Mouse (Mus musculus) embryonic facial prominence, embryonic 10.5 days (tissue): ENCODE data around the gene Bmpr1b. TPM values are rescaled to one million over a fixed set of nuclear protein-coding genes. Genes with fewer than 3 reads are reported as not detected.

Experiments
- DNase-seq: peaks from one replicate; pipeline ENCODE4 v3.0.0-alpha.2; 2017; ENCODE audit warnings: low spot score
- H3K27ac ChIP-seq: fragments of 300-500 bp; sonication (generic); replicated peaks from 2 replicates; pipeline ENCODE4 v1.5.1; 2016; ENCODE audit warnings: mild to moderate bottlenecking
- H3K27me3 ChIP-seq: fragments of 300-500 bp; sonication (generic); replicated peaks from 2 replicates; pipeline ENCODE4 v1.6.1; 2016; ENCODE audit warnings: low read depth, mild to moderate bottlenecking; ENCODE audit not compliant: poor library complexity, severe bottlenecking
- H3K36me3 ChIP-seq: fragments of 300-500 bp; sonication (generic); replicated peaks from 2 replicates; pipeline ENCODE4 v1.6.1; 2016; ENCODE audit warnings: mild to moderate bottlenecking, moderate library complexity
- H3K4me1 ChIP-seq: fragments of 300-500 bp; sonication (generic); 2 replicates; pipeline ENCODE4 v1.6.1; 2016
- H3K4me3 ChIP-seq: fragments of 300-500 bp; sonication (generic); 2 replicates; pipeline ENCODE4 v1.5.1; 2016; ENCODE audit warnings: mild to moderate bottlenecking, moderate library complexity
- H3K9me3 ChIP-seq: fragments of 300-500 bp; sonication (generic); 2 replicates; pipeline ENCODE4 v1.6.1; 2016; ENCODE audit warnings: mild to moderate bottlenecking
- WGBS: fragments of 180-500 bp; shearing (Covaris S2); methylation state at CpG from one replicate; pipeline ENCODE4 v1.1.7; 2016; 5-methylcytosine and 5-hydroxymethylcytosine counted together
- polyA plus RNA-seq: library from polyadenylated mRNA; unstranded; fragments of >200 nt; fragmentation: Nextera tagmentation; extraction: Ambion mirVana; gene quantifications from 2 replicates; pipeline ENCODE4 v1.2.1, GENCODE M21; 2016

Bmpr1b gene
- polyA plus RNA-seq, 1 experiment from 2014 or later = 14.1 TPM

DNA sequence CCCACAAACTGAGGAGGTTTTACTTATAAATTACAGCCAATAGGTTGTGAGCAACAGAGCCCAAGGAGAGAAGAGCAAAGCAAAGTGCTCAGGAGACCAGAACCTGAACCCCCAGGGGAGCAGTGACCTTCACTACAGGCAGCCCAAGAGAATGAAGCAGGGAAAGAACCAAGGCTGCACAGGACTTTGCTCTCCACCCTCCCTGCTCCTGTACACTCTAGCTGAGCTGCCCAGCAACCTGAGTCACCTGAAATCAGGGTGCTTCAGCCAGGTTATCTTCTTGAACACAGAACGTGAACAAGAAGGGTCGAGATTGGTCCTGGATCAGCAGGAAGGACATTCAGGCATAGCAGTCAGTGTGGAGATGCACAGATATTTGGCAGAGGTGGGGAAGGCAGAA lies 5.3 kb downstream of the Bmpr1b start:
- no peak for DNase-seq
- Histone ChIP-seq H3K27me3 (0 out of 2 replicates have a peak, but pooled peaks cover 5% of the 10 kb centered on the region), H3K4me3 (no peak overlapping the region), H3K9me3 (no peaks in the 10 kb centered on the region), H3K4me1 (peaks cover 62% of the 10 kb centered on the region), H3K36me3 (0 out of 2 replicates have a peak, but pooled peaks cover 4% of the 10 kb centered on the region), H3K27ac (0 out of 2 replicates have a peak overlapping the region, but pooled peaks have one; percentile 20)
- WGBS = 81% methylated on average over 2 of the region's 2 CpGs

DNA sequence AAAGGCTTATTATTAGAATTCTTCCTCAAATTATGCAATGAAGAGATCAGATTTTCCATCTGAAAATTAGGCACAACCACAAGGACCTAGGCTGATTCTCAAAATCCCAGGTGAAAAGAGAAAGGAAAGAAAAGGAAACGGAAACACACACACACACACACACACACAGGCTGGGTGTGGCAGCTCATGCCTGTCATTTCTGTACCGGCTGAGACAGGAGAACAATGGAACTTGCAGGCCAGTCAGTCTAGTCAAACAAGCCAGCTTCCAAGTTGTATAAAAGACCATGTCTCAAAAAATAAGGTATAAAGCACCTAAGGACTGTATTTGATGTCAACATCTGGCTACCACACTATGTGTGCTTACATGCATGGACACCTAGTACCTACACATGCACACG lies 7.8 kb downstream of the Bmpr1b start:
- no peaks in the 10 kb centered on the region for H3K9me3 ChIP-seq
- no peak for DNase-seq
- H3K27ac ChIP-seq = no peak overlapping the region
- H3K4me3 ChIP-seq = no peak overlapping the region
- H3K36me3 ChIP-seq = peaks cover 8% of the 10 kb centered on the region
- H3K4me1 ChIP-seq = peaks cover 42% of the 10 kb centered on the region
- 74% methylated on average over 3 of the region's 3 CpGs for WGBS
- H3K27me3 ChIP-seq = 0 out of 2 replicates have a peak, but pooled peaks cover 5% of the 10 kb centered on the region

DNA sequence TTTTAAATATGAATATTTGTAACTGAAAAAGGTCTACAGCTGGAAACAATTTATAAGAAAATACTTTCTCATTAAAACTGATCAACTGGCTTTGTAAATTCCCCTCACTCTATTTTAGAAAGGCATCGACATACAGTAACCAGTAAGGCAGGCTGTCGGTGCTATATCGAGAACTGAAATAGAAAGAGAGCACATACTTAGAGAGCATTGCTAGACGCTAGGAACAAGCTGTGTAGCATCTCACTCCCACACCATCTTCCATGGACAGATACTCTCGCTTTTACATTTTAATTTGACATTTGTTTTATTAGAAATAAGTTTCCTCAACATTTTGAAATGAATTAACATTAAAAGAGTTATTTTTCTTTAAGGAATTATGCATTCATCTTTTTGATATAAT lies 17.2 kb downstream of the Bmpr1b start:
- 86% methylated on average over 5 of the region's 5 CpGs for WGBS
- Histone ChIP-seq H3K27ac (no peak overlapping the region), H3K36me3 (peaks cover 11% of the 10 kb centered on the region), H3K27me3 (no peaks in the 10 kb centered on the region), H3K9me3 (no peaks in the 10 kb centered on the region), H3K4me1 (no peaks in the 10 kb centered on the region), H3K4me3 (no peak overlapping the region)
- no peak for DNase-seq

DNA sequence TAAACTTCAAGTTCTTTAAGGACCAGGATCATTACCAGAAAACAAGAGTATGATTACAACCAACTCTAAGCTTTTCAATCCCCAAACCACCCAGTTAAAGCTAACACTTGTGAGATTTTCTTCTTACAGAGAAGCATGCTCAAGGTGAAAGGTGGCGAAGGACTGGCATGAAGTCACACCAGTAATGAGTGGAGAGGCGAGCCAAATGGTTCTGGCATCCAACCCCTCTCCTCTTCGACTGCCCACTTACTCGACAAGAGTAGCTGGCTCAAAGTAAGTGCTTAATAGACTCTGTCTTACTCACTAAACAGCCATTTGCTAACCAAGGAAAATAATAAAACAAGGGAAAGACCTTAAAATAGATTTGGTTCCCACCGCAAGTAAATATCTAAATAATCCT lies 30.4 kb downstream of the Bmpr1b start:
- Histone ChIP-seq H3K4me3 (no peak overlapping the region), H3K27ac (no peak overlapping the region), H3K4me1 (0 out of 2 replicates have a peak, but pooled peaks cover 7% of the 10 kb centered on the region), H3K27me3 (no peaks in the 10 kb centered on the region), H3K9me3 (no peaks in the 10 kb centered on the region), H3K36me3 (peaks cover 4% of the 10 kb centered on the region; the same call in 1 of the 2 replicates)
- 87% methylated on average over 5 of the region's 5 CpGs for WGBS
- DNase-seq = no peak

DNA sequence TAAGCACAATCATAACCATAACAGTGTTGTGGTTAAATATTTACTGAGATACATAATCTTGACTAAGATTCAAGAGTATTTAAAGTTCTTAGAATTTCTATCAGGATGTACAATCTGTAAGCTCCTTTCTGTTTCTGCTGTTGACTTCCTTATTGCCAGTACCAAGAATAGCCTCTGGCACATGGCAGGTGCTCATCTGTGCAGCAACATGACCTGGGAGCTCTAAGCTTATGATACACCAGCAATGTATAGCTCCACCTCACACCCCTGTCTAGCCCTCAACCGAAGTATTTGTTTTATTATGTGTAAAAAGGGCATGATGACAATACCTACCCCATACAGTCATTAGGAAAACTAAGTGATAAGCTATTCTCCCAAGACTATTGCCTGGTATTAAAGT lies 42.8 kb downstream of the Bmpr1b start:
- 82% methylated on average over 1 of the region's 1 CpGs for WGBS
- H3K4me3 ChIP-seq = no peak overlapping the region
- no peaks in the 10 kb centered on the region for H3K27me3 ChIP-seq
- H3K27ac ChIP-seq = no peak overlapping the region
- no peak for DNase-seq
- H3K9me3 ChIP-seq = no peaks in the 10 kb centered on the region
- peaks cover 22% of the 10 kb centered on the region for H3K4me1 ChIP-seq
- no peaks in the 10 kb centered on the region for H3K36me3 ChIP-seq

DNA sequence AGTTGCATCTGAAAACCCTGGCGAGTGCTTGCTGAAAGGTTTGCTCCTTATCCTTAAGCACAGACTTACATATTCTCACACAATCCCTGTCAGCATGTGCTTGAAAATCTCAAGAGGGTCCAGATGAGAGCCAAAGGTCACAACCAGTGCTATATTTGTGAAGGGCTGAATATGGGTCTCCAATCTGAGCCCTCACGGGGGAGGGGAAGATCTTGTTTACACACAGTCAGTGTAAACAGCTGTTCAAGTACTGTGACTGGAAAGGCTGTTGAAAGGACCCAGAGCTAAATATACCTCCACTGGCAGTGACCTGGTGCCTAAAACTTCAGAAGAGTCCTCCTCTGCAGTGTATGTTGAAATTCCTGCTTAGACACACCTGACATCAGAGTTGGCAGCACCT lies 43.7 kb downstream of the Bmpr1b start:
- WGBS = 47% methylated on average over 2 of the region's 2 CpGs
- Histone ChIP-seq H3K4me3 (no peak overlapping the region), H3K9me3 (no peaks in the 10 kb centered on the region), H3K27me3 (no peaks in the 10 kb centered on the region), H3K27ac (no peak overlapping the region; the same call in 1 of the 2 replicates), H3K36me3 (no peaks in the 10 kb centered on the region), H3K4me1 (peaks cover 26% of the 10 kb centered on the region)
- no peak for DNase-seq

DNA sequence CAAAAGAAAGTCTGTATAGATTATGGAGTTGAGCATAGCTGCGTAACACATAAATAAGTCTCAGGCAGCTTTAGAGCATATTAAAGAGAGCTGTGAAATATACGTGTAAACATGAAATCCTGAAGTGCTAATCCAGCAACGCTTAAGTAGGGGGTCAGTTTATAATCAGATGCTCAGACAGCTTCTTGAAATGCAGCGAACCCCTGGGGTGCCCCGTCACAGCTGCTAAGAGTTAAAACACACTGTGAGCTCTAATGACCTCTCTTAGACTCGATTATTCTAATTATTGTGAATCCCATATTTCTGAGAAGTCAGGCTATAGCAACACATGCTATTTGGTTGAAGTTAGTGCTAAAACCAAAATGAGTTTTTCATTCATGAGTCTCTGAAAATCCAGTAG lies 45.0 kb downstream of the Bmpr1b start:
- Histone ChIP-seq H3K27me3 (no peaks in the 10 kb centered on the region), H3K27ac (no peak overlapping the region), H3K36me3 (no peaks in the 10 kb centered on the region), H3K9me3 (no peaks in the 10 kb centered on the region), H3K4me1 (peaks cover 34% of the 10 kb centered on the region), H3K4me3 (no peak overlapping the region)
- no peak for DNase-seq
- WGBS = 47% methylated on average over 6 of the region's 6 CpGs

DNA sequence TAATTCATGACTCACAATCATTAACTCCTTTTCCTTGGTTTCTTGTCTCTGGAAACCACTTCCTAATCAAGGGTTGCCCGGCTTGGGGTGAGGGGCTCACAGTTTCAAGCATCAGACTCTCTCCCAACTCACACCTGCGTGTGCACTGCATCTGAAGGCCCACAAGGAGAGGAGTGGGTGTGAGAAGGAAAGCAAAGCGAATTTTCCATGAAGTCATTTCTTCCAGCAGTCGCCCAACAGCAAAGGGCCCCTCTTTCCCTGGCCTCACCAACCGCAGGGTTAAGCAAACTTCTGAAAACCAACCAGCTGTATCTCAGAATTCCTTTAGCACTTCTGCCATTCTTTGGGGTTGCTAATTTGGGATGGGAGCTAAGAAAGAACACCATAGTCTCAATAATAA lies 46.8 kb downstream of the Bmpr1b start:
- Histone ChIP-seq H3K27me3 (no peaks in the 10 kb centered on the region), H3K36me3 (no peaks in the 10 kb centered on the region), H3K4me3 (no peak overlapping the region), H3K27ac (0 out of 2 replicates have a peak overlapping the region, but pooled peaks have one; percentile 4), H3K9me3 (no peaks in the 10 kb centered on the region), H3K4me1 (peaks cover 36% of the 10 kb centered on the region)
- 83% methylated on average over 5 of the region's 5 CpGs for WGBS
- DNase-seq = no peak

DNA sequence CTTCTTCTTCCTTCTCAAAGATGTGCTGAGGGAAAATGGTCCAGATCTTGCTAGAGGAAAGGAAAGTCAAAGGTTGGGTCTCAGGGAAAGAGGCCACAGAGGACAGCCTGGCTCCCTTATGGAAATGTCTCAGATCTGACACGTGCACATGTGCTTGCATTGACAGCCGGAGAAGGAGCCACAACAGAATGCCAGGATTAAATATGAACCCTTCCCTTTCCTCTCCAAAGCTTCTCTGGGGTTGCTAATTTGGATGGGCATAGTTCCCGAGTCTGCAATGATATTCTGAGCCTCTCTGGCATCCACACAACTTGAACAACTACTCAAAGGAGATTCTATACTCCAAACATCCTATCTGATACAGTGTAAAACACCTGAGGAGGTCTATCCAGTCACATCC lies 48.4 kb downstream of the Bmpr1b start:
- WGBS = 74% methylated on average over 3 of the region's 3 CpGs
- no peak for DNase-seq

DNA sequence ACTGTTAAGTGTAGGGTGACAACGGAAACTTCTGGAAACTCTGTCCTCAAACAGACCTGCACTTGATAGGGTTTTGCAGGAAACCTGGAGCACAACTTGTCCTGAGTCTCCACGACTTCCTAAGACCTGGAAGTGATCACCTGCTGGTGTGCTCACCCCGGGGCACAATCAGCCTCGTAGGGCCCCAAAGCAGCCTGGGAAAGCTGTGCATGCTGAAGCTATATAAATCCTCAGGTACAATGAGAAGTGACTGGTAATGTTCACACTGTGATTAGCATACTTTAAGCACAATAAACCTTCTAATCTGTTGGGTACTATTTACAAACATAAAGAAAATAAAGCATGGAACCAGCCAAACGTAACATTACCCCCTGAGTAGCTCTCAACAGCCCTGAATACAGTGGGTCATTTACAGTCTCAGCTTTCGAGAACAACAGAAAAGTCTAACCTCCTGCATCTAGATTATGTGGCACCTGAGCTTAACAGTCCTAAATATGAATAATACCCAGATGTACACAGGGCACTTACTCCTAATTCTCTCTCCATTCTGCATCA lies 54.4 kb downstream of the Bmpr1b start:
- Histone ChIP-seq H3K4me1 (peaks cover 31% of the 10 kb centered on the region), H3K4me3 (no peak overlapping the region), H3K9me3 (no peaks in the 10 kb centered on the region), H3K27ac (no peak overlapping the region), H3K27me3 (no peaks in the 10 kb centered on the region), H3K36me3 (no peaks in the 10 kb centered on the region)
- DNase-seq = no peak
- WGBS = 66% methylated on average over 6 of the region's 6 CpGs

More for the DNA sequence above, 48.4 kb downstream of the Bmpr1b start:
- H3K27ac ChIP-seq = no peak overlapping the region
- H3K27me3 ChIP-seq = no peaks in the 10 kb centered on the region
- H3K9me3 ChIP-seq = no peaks in the 10 kb centered on the region
- no peaks in the 10 kb centered on the region for H3K36me3 ChIP-seq
- H3K4me3 ChIP-seq = no peak overlapping the region
- peaks cover 34% of the 10 kb centered on the region for H3K4me1 ChIP-seq

DNA sequence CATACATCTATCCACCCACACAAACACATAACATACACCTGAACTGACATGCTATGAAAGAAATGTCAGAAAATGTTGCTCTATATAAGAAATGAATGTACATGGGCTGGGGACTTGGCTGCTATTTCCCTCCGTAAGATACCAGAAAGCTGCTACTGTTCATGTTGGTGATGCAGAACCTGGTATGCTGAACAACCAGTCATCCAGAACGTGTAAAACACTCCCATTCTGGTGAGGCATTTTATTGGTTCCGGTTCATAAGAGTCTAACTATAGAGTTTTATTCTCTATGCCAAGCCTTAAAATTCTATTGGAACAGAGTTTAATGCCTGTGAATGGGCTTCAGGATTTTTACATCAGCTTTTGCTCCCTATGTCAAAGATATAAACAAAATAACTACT lies 55.0 kb downstream of the Bmpr1b start:
- Histone ChIP-seq H3K27ac (no peak overlapping the region), H3K27me3 (no peaks in the 10 kb centered on the region), H3K4me3 (no peak overlapping the region), H3K4me1 (peaks cover 29% of the 10 kb centered on the region), H3K36me3 (no peaks in the 10 kb centered on the region), H3K9me3 (no peaks in the 10 kb centered on the region)
- DNase-seq = no peak
- WGBS = 83% methylated on average over 3 of the region's 3 CpGs

DNA sequence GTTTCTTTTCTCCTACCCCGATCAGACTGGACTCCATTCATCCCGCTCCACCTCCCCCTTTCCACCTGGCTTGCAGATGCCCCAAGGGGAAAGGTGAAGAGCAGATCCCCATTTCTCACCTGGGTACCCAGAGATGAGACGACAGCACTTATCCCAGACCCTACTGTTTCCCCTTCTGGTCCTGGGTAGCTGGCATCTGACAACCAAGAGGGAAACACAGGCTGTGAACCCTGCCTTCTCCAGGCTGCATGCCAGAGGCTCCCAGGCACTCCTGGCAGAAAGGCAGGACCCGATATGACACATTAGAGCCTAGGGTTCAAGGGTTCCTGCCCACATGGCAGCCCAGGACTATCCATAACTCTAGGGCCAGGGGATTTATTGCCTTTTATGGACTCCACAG lies 56.0 kb downstream of the Bmpr1b start:
- no peak overlapping the region for H3K4me3 ChIP-seq
- 82% methylated on average over 4 of the region's 4 CpGs for WGBS
- DNase-seq = no peak
- no peaks in the 10 kb centered on the region for H3K27me3 ChIP-seq
- H3K4me1 ChIP-seq = peaks cover 32% of the 10 kb centered on the region
- no peak overlapping the region for H3K27ac ChIP-seq
- no peaks in the 10 kb centered on the region for H3K9me3 ChIP-seq
- no peaks in the 10 kb centered on the region for H3K36me3 ChIP-seq

DNA sequence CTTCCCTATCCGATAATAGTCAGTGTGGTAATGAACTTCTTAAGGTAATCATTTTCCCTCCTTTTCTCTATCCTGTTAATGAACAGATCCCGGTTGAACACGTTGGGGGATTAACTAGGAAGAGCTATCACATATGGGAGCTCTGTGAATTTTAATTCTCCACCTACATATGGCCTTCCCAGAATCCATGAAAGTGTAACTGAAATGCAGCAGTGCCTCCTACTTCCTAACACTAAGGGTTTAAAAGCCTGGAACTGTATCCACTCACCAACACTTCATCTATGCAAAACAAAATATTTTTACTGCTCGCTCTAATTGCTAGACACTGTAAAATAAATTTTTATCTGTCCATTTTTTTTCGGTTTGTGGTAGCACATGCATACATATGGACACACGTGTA lies 63.0 kb downstream of the Bmpr1b start:
- H3K4me3 ChIP-seq = no peak overlapping the region
- H3K36me3 ChIP-seq = peaks cover 4% of the 10 kb centered on the region; the same call in 1 of the 2 replicates
- DNase-seq = no peak
- H3K27ac ChIP-seq = no peak overlapping the region
- H3K27me3 ChIP-seq = no peaks in the 10 kb centered on the region
- no peaks in the 10 kb centered on the region for H3K9me3 ChIP-seq
- H3K4me1 ChIP-seq = peaks cover 32% of the 10 kb centered on the region
- WGBS = 90% methylated on average over 6 of the region's 6 CpGs
